Mouse (Mus musculus): ENCODE data around the gene Gm4871.

DNA sequence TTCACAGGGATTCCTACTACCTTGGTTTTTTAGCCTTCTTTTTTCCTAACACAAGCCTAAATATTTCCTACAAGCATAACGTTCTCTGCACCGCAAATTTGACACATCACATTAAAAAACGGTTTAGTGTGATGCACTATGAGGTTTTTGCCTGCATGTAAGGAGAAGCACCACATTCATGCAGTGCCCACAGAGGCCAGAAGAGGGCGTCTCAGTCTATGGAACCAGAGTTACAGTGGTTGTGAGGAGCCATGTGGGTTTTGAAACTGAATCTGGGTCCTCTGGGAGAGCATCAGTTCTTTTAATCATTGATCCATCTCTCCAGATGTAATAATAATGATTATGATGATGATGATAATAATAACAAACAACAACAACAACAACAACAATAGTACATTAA is 9.1 kb upstream of the Gm4871 start:
- TF ChIP-seq CTCF (IDR thresholded peaks at IDR 0.05; ENCODE audit: borderline replicate concordance, insufficient read depth, low read depth, low read length), result no peak
- TF ChIP-seq POLR2A (IDR thresholded peaks at IDR 0.05; ENCODE audit: borderline replicate concordance, insufficient read depth, low read length), result no peak
